Mouse (Mus musculus) MEL (cell line): ENCODE data around the gene Trmt11. TPM values are rescaled to one million over a fixed set of nuclear protein-coding genes. Genes with fewer than 3 reads are reported as not detected.

ENCODE experiments used
- DNase-seq: peaks from one replicate; pipeline ENCODE4 v3.0.0; 2011; ENCODE audit warnings: low read depth, low spot score
- H3K27ac ChIP-seq: 2 replicates; pipeline ENCODE4 v1.5.1; 2012; ENCODE audit warnings: low read depth, mild to moderate bottlenecking, control low read depth, low read length, moderate library complexity; ENCODE audit not compliant: control insufficient read depth
- H3K27me3 ChIP-seq, 2 experiments: fragments of 150-350 bp in 1 of 2; sonication (generic) in 1 of 2; 2 replicates each; pipeline ENCODE4 v1.6.1; 2012; ENCODE audit warnings: low read length in 2 of 2, mild to moderate bottlenecking in 2 of 2, improper control_type of control experiment in 1 of 2, moderate library complexity in 1 of 2; ENCODE audit not compliant: insufficient read depth in 2 of 2, control insufficient read depth in 1 of 2
- H3K36me3 ChIP-seq, 2 experiments: 2 replicates each; pipeline ENCODE4 v1.6.1; 2012 to 2014; ENCODE audit warnings: low read length in 2 of 2, improper control_type of control experiment in 1 of 2, inconsistent platforms in 1 of 2, mild to moderate bottlenecking in 1 of 2; ENCODE audit not compliant: insufficient read depth in 2 of 2, control insufficient read depth in 1 of 2
- H3K4me1 ChIP-seq, 2 experiments: fragments of 150-350 bp in 1 of 2; sonication (generic) in 1 of 2; 2 replicates each; pipeline ENCODE4 v1.6.1; 2012; ENCODE audit warnings: low read length in 2 of 2, improper control_type of control experiment in 1 of 2, mild to moderate bottlenecking in 1 of 2; ENCODE audit not compliant: insufficient read depth in 2 of 2, control insufficient read depth in 1 of 2
- H3K4me3 ChIP-seq, 2 experiments: fragments of 150-350 bp in 1 of 2; sonication (generic) in 1 of 2; 2 replicates each; pipeline ENCODE4 v1.5.1; 2012; ENCODE audit warnings: low read depth in 2 of 2, low read length in 2 of 2, mild to moderate bottlenecking in 2 of 2, moderate library complexity in 2 of 2, control low read depth in 1 of 2, improper control_type of control experiment in 1 of 2; ENCODE audit not compliant: control insufficient read depth in 1 of 2, insufficient read depth in 1 of 2
- H3K79me2 ChIP-seq: 2 replicates; pipeline ENCODE4 v1.6.1; 2012; ENCODE audit warnings: mild to moderate bottlenecking, low read length, moderate library complexity; ENCODE audit not compliant: control insufficient read depth, poor library complexity, insufficient read depth
- H3K9ac ChIP-seq: 2 replicates; pipeline ENCODE4 v1.6.1; 2012; ENCODE audit warnings: low read depth, mild to moderate bottlenecking, control low read depth, low read length, moderate library complexity; ENCODE audit not compliant: control insufficient read depth, poor library complexity, severe bottlenecking
- H3K9me3 ChIP-seq: fragments of 150-350 bp; sonication (generic); replicated peaks from 2 replicates; pipeline ENCODE4 v1.6.1; 2012; ENCODE audit warnings: mild to moderate bottlenecking, low read length, improper control_type of control experiment, moderate library complexity; ENCODE audit not compliant: insufficient read depth
- BHLHE40 ChIP-seq: IDR thresholded peaks from 2 replicates; pipeline ENCODE4 v1.6.1; 2012; ENCODE audit warnings: low read depth, mild to moderate bottlenecking, inconsistent platforms, low read length, improper control_type of control experiment, borderline replicate concordance
- CHD1 ChIP-seq: IDR thresholded peaks from 2 replicates; pipeline ENCODE4 v1.6.1; 2012; ENCODE audit warnings: low read depth, mild to moderate bottlenecking, inconsistent platforms, low read length, improper control_type of control experiment
- CTCF ChIP-seq, 3 experiments: IDR thresholded peaks in 2 of 3; conservative IDR thresholded peaks in 1 of 3; 2 replicates each; pipeline ENCODE4 v1.5.1; 2011 to 2012; ENCODE audit warnings: low read length in 3 of 3, low read depth in 2 of 3, mild to moderate bottlenecking in 2 of 3, improper control_type of control experiment in 1 of 3, inconsistent platforms in 1 of 3, mixed read lengths in 1 of 3, moderate library complexity in 1 of 3; ENCODE audit not compliant: control insufficient read depth in 1 of 3, insufficient read depth in 1 of 3, poor library complexity in 1 of 3, severe bottlenecking in 1 of 3
- E2F4 ChIP-seq: IDR thresholded peaks from 2 replicates; pipeline ENCODE4 v1.6.1; 2011; ENCODE audit warnings: low read depth, low read length, improper control_type of control experiment, borderline replicate concordance
- EP300 ChIP-seq, 2 experiments: IDR thresholded peaks; 2 replicates each; pipeline ENCODE4 v1.6.1; 2011; ENCODE audit warnings: improper control_type of control experiment in 2 of 2, low read length in 2 of 2, low read depth in 1 of 2, mild to moderate bottlenecking in 1 of 2
- ETS1 ChIP-seq: IDR thresholded peaks from 2 replicates; pipeline ENCODE4 v1.6.1; 2012; ENCODE audit warnings: low read depth, mild to moderate bottlenecking, inconsistent platforms, low read length, improper control_type of control experiment, moderate library complexity
- HCFC1 ChIP-seq: IDR thresholded peaks from 2 replicates; pipeline ENCODE4 v1.6.1; 2012; ENCODE audit warnings: low read depth, mild to moderate bottlenecking, inconsistent platforms, low read length, improper control_type of control experiment, moderate library complexity
- JUND ChIP-seq: IDR thresholded peaks from 2 replicates; pipeline ENCODE4 v1.6.1; 2011; ENCODE audit warnings: low read depth, mild to moderate bottlenecking, improper control_type of control experiment, low read length
- MAX ChIP-seq: IDR thresholded peaks from 2 replicates; pipeline ENCODE4 v1.6.1; 2011; ENCODE audit warnings: low read length, improper control_type of control experiment
- MAZ ChIP-seq: IDR thresholded peaks from 2 replicates; pipeline ENCODE4 v1.6.1; 2012; ENCODE audit warnings: low read depth, mild to moderate bottlenecking, inconsistent platforms, low read length, improper control_type of control experiment
- MYB ChIP-seq: IDR thresholded peaks from 2 replicates; pipeline ENCODE4 v1.6.1; 2011; ENCODE audit warnings: mild to moderate bottlenecking, low read depth, low read length, improper control_type of control experiment
- MYC ChIP-seq: IDR thresholded peaks from 2 replicates; pipeline ENCODE4 v1.6.1; 2011; ENCODE audit warnings: low read depth, mild to moderate bottlenecking, low read length, improper control_type of control experiment, moderate library complexity
- NELFE ChIP-seq: IDR thresholded peaks from 2 replicates; pipeline ENCODE4 v1.6.1; 2011; ENCODE audit warnings: low read depth, low read length, improper control_type of control experiment
- NRF1 ChIP-seq: IDR thresholded peaks from 2 replicates; pipeline ENCODE4 v1.6.1; 2014; ENCODE audit warnings: low read depth, mild to moderate bottlenecking, inconsistent platforms, low read length, improper control_type of control experiment, moderate library complexity; ENCODE audit not compliant: poor library complexity, insufficient read depth, severe bottlenecking
- POLR2A ChIP-seq, 2 experiments: IDR thresholded peaks; 2 replicates each; pipeline ENCODE4 v1.6.1; 2011 to 2012; ENCODE audit warnings: low read length in 2 of 2, mild to moderate bottlenecking in 2 of 2, control low read depth in 1 of 2, improper control_type of control experiment in 1 of 2, low read depth in 1 of 2, moderate library complexity in 1 of 2; ENCODE audit not compliant: control insufficient read depth in 1 of 2, insufficient read depth in 1 of 2, poor library complexity in 1 of 2
- RCOR1 ChIP-seq: IDR thresholded peaks from 2 replicates; pipeline ENCODE4 v1.6.1; 2012; ENCODE audit warnings: low read depth, mild to moderate bottlenecking, inconsistent platforms, low read length, improper control_type of control experiment
- SIN3A ChIP-seq: IDR thresholded peaks from 2 replicates; pipeline ENCODE4 v1.6.1; 2012; ENCODE audit warnings: low read length, improper control_type of control experiment, inconsistent platforms
- SMC3 ChIP-seq: IDR thresholded peaks from 2 replicates; pipeline ENCODE4 v1.6.1; 2011; ENCODE audit warnings: low read depth, low read length, improper control_type of control experiment
- TBP ChIP-seq: IDR thresholded peaks from 2 replicates; pipeline ENCODE4 v1.8.0; 2011; ENCODE audit warnings: low read depth, low read length, improper control_type of control experiment
- TCF12 ChIP-seq: IDR thresholded peaks from 2 replicates; pipeline ENCODE4 v1.6.1; 2014; ENCODE audit warnings: low read depth, mild to moderate bottlenecking, inconsistent platforms, low read length, improper control_type of control experiment, moderate library complexity
- UBTF ChIP-seq: IDR thresholded peaks from 2 replicates; pipeline ENCODE4 v1.6.1; 2012; ENCODE audit warnings: low read depth, mild to moderate bottlenecking, inconsistent platforms, low read length, improper control_type of control experiment, moderate library complexity, borderline replicate concordance; ENCODE audit not compliant: insufficient read depth
- USF1 ChIP-seq: IDR thresholded peaks from 2 replicates; pipeline ENCODE4 v1.6.1; 2014; ENCODE audit warnings: low read depth, mild to moderate bottlenecking, inconsistent platforms, low read length, improper control_type of control experiment, moderate library complexity
- USF2 ChIP-seq, 2 experiments: IDR thresholded peaks; 2 replicates each; pipeline ENCODE4 v1.6.1; 2011 to 2012; ENCODE audit warnings: improper control_type of control experiment in 2 of 2, low read length in 2 of 2, borderline replicate concordance in 1 of 2, inconsistent platforms in 1 of 2, low read depth in 1 of 2, mild to moderate bottlenecking in 1 of 2; ENCODE audit not compliant: insufficient read depth in 1 of 2
- ZC3H11A ChIP-seq: IDR thresholded peaks from 2 replicates; pipeline ENCODE4 v1.6.1; 2012; ENCODE audit warnings: low read depth, mild to moderate bottlenecking, inconsistent platforms, low read length, improper control_type of control experiment
- ZMIZ1 ChIP-seq: IDR thresholded peaks from 2 replicates; pipeline ENCODE4 v1.6.1; 2012; ENCODE audit warnings: low read depth, mild to moderate bottlenecking, inconsistent platforms, low read length, improper control_type of control experiment, moderate library complexity
- ZNF384 ChIP-seq: IDR thresholded peaks from 2 replicates; pipeline ENCODE4 v1.6.1; 2012; ENCODE audit warnings: low read depth, mild to moderate bottlenecking, inconsistent platforms, low read length, improper control_type of control experiment
- polyA plus RNA-seq, 2 experiments: library from polyadenylated mRNA; stranded (reverse) in 1 of 2; unstranded in 1 of 2; fragments of >175 nt in 1 of 2; fragments of >200 nt in 1 of 2; gene quantifications; 2 replicates each; pipeline versions ENCODE4 v1.2.1 to v1.2.4; 2012; ENCODE audit warnings: low replicate concordance in 2 of 2, low read depth in 1 of 2; ENCODE audit not compliant: insufficient read length in 2 of 2, insufficient read depth in 1 of 2, missing spikeins in 1 of 2
- total RNA-seq: library from RNA; depleted of rRNA; stranded (reverse); fragments of 300-350 nt; gene quantifications from 2 replicates; pipeline ENCODE4 v1.2.3, GENCODE M21; 2012

Trmt11 gene
- total and polyA plus RNA-seq, 3 experiments, result 15.8 to 22.6 TPM; not detected in 1

DNA sequence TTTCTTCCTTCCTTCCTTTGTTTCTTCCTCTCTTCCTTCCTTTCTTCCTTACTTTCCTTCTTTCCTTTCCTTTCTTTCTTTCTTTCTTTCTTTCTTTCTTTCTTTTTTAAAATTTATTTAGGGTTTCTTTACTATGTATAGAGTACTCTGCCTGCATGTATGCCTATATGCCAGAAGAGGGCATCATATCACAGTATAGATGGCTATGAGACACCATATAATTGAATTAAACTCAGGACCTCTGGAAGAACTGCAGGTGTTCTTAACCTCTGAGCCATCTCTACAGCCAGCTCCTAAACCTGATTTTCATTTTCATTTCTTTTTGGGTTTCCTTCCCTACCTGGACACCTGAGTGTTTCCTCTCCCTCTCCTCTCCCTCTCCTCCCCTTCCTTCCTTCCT lies 22.4 kb upstream of the Trmt11 start (continued):
- TF ChIP-seq MYB (no peak), USF2 (IDR thresholded peaks at IDR 0.05; ENCODE audit: borderline replicate concordance in 1 of 2, insufficient read depth in 1 of 2, low read depth in 1 of 2, low read length in 2 of 2) (no peak), SMC3 (peak; percentile 87), SIN3A (peak; percentile 40; the same call in 1 of the 2 replicates), CTCF (IDR thresholded peaks at IDR 0.05 in 2 of 3, conservative IDR thresholded peaks at IDR 0.05 in 1 of 3; ENCODE audit: control insufficient read depth in 1 of 3, insufficient read depth in 1 of 3, low read depth in 2 of 3, low read length in 3 of 3, poor library complexity in 1 of 3, severe bottlenecking in 1 of 3) (peak; percentile 32 to 73 (median 46); a peak in 5 of 6 replicates), ETS1 (no peak), UBTF (no peak), MAX (no peak), ZC3H11A (peak; percentile 92), EP300 (IDR thresholded peaks at IDR 0.05; ENCODE audit: low read depth in 1 of 2, low read length in 2 of 2) (no peak)

DNA sequence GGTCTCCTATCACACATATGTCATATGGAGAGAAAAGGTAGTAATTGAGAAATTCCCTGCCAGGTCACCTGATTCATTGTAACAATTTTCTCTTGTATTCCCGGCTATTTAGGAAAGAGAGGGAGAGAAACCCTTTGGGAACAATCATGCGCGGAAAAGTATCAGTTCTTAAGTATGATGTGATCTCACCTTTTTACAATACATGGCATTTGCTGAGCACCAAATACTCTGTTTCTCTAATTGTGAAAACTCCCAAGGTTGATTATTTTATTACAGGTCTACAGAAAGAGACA lies 18.3 kb upstream of the Trmt11 start:
- Histone ChIP-seq H3K36me3 (peaks cover 0 to 12% of the 10 kb centered on the region in 2 experiments; a peak in 2 of 4 replicates), H3K27ac (peak overlapping the region; percentile 56), H3K27me3 (no peaks in the 10 kb centered on the region)
- TF ChIP-seq CHD1, result peak; percentile 51; the same call in 1 of the 2 replicates
- TF ChIP-seq USF1, result peak; percentile 48; the same call in 1 of the 2 replicates
- TF ChIP-seq MYC, result no peak
- TF ChIP-seq, all 39 proteins: peak for 2
- Histone ChIP-seq H3K4me1 (peaks cover 0 to 6% of the 10 kb centered on the region in 2 experiments; a peak in 2 of 4 replicates), H3K79me2 (peaks cover 1% of the 10 kb centered on the region; the same call in 1 of the 2 replicates), H3K9me3 (no peaks in the 10 kb centered on the region), H3K4me3 (peak overlapping the region; percentile 95), H3K9ac (peak overlapping the region; percentile 82)
- no peak for DNase-seq

DNA sequence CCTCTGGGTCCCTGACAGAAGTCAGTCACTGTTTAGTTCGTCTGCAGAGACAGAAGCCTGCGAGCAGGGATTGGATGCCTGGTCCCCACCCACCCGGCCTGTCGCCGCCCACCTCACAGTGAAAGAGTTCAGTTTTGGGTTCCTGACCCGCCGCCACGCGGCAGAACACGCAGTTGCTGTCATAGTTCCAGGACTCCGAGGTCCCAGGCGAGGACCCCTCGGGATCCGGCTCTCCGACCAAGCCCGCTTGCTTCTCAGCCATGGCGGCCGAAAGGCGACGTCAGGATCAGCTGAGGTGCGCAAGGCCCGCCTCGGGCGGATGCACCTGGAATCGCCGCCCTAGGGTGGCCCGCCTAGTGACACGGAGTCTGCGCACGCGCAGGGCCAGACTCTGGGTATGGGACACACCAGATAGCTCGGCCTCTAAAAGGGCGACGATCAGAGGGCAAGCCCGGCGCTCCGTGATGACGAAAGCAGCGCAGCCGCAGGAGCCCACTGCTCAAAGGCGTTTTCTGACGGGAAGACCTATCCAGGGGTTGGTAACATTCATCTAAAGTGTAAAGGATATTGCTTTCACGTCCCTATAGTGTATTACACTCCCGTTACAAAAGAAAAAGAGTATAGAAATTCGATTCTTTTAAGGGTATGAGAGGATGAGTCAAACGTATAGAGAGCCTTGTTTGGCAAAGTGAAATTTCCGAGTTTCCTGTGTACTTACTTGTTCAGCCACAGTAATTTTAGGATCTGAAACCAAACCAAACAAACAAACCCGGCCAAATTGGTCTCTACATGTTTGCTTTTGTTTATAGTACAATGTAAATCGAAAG lies 17.8 kb upstream of the Trmt11 start:
- H3K27ac ChIP-seq, result peak overlapping the region; percentile 92
- H3K9me3 ChIP-seq, result no peaks in the 10 kb centered on the region
- peaks cover 0 to 3% of the 10 kb centered on the region in 2 experiments; a peak in 2 of 4 replicates for H3K4me1 ChIP-seq
- no peaks in the 10 kb centered on the region for H3K27me3 ChIP-seq
- peaks cover 1% of the 10 kb centered on the region; the same call in 1 of the 2 replicates for H3K79me2 ChIP-seq
- peak; percentile 99 for DNase-seq
- H3K9ac ChIP-seq, result peak overlapping the region; percentile 90
- peak overlapping the region; percentile 95 for H3K4me3 ChIP-seq
- H3K36me3 ChIP-seq, result peaks cover 0 to 12% of the 10 kb centered on the region in 2 experiments; a peak in 2 of 4 replicates
- peak; percentile 95 for TF ChIP-seq NELFE
- TF ChIP-seq SIN3A, result peak; percentile 92
- TF ChIP-seq USF1, result peak; percentile 66
- TF ChIP-seq TCF12, result peak; percentile 51; the same call in 1 of the 2 replicates
- TF ChIP-seq MAX, result no peak
- TF ChIP-seq ZNF384, result no peak
- peak; percentile 86 for TF ChIP-seq TBP
- no peak for TF ChIP-seq SMC3
- TF ChIP-seq MAZ, result peak; percentile 52; the same call in 1 of the 2 replicates
- peak; percentile 92 for TF ChIP-seq HCFC1
- no peak; the same call in 1 of the 2 replicates for TF ChIP-seq RCOR1
- TF ChIP-seq BHLHE40, result peak; percentile 41; the same call in 1 of the 2 replicates
- TF ChIP-seq POLR2A (IDR thresholded peaks at IDR 0.05; ENCODE audit: control insufficient read depth in 1 of 2, insufficient read depth in 1 of 2, low read depth in 1 of 2, low read length in 2 of 2, poor library complexity in 1 of 2), result peak; percentile 78 to 95
- no peak for TF ChIP-seq UBTF
- TF ChIP-seq MYC, result peak; percentile 74; the same call in 1 of the 2 replicates
- TF ChIP-seq E2F4, result peak; percentile 65; the same call in 1 of the 2 replicates
- TF ChIP-seq JUND, result no peak; the same call in none of the 2 replicates
- TF ChIP-seq NRF1, result peak; percentile 95
- TF ChIP-seq ZMIZ1, result peak; percentile 93
